Mouse (Mus musculus) lung, postnatal 0 days (tissue): Measurements from ENCODE around the gene Gm45713.

Experiments
- CTCF ChIP-seq: IDR thresholded peaks from 2 replicates; pipeline ENCODE4 v1.5.1; 2016; ENCODE audit warnings: antibody characterized with exemption, mild to moderate bottlenecking
- EP300 ChIP-seq: IDR thresholded peaks from 2 replicates; pipeline ENCODE4 v1.6.1; 2016; ENCODE audit warnings: antibody characterized with exemption, mild to moderate bottlenecking, control low read depth

- no peak for TF ChIP-seq EP300
- no peak for TF ChIP-seq CTCF
Measured at GRCm38 (mm10) chr7:45165701-45166100, 29.7 kb upstream of the Gm45713 start.
